Mouse (Mus musculus): Measurements from ENCODE around the gene Tars2. TPM values are rescaled to one million over a fixed set of nuclear protein-coding genes. Genes with fewer than 3 reads are reported as not detected.

Gene Tars2
- polyA plus RNA-seq, 1 experiment from 2014 or later, result 52.2 TPM

DNA sequence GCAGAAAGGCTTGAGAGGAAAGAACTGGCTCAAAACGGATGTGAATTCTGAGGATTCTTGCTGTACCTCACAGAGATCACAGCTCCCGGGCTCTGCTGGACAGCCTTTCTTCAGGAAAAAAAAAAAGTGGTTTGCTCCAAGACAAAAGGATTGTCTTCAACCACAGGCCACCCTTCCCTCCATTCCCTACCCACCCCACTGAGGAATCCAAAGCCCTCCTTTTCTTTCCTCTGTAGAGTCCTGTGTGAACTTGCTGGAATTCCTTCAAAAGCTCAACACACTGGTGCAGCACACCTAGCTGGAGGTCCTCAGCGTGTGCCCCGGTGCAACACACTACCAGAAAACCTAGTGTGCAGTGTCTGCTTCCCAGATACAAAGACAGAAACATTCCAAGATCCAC is 1.8 kb upstream of the Tars2 start:
- ATAC-seq (ENCODE audit: insufficient number of reproducible peaks, insufficient read depth, low FRiP score, low TSS enrichment), result no peak
- WGBS, result 77% methylated on average over 4 of the region's 4 CpGs

DNA sequence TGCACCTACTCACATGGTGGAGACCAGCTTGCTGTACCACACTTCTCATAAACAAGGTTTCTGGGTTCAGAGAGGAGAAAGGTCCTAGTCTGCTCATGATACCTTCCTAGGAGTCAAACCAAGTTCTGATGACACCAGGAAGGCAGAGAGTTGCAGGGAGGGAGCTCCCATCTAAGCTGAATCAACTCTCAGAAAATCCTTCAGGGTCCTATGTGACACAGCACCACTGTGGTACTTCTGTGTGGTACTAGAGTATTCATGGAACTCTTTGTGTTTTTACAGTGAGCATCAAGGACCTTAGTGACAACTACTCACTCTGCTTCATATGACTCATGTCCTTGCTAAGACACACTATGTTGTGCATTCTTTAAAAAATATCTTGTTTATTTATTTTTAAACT is 650 bp upstream of the Tars2 start:
- Histone ChIP-seq H3K27me3 (no peaks in the 10 kb centered on the region), H3K9ac (no peak overlapping the region), H3K4me3 (no peak overlapping the region), H3K27ac (no peak overlapping the region), H3K4me2 (replicated peaks) (no peak overlapping the region), H3K4me1 (no peaks in the 10 kb centered on the region), H3K9me3 (no peaks in the 10 kb centered on the region), H3K36me3 (peaks cover 26% of the 10 kb centered on the region)
- ATAC-seq (ENCODE audit: insufficient number of reproducible peaks, insufficient read depth, low FRiP score, low TSS enrichment), result no peak

More for the DNA sequence above, 1.8 kb upstream of the Tars2 start:
- no peaks in the 10 kb centered on the region for H3K9me3 ChIP-seq
- H3K4me2 ChIP-seq (replicated peaks), result no peak overlapping the region
- H3K9ac ChIP-seq, result no peak overlapping the region
- no peaks in the 10 kb centered on the region for H3K4me1 ChIP-seq
- H3K4me3 ChIP-seq, result no peak overlapping the region
- peak overlapping the region; percentile 12; the same call in 1 of the 2 replicates for H3K27ac ChIP-seq
- H3K36me3 ChIP-seq, result peaks cover 36% of the 10 kb centered on the region
- H3K27me3 ChIP-seq, result no peaks in the 10 kb centered on the region

DNA sequence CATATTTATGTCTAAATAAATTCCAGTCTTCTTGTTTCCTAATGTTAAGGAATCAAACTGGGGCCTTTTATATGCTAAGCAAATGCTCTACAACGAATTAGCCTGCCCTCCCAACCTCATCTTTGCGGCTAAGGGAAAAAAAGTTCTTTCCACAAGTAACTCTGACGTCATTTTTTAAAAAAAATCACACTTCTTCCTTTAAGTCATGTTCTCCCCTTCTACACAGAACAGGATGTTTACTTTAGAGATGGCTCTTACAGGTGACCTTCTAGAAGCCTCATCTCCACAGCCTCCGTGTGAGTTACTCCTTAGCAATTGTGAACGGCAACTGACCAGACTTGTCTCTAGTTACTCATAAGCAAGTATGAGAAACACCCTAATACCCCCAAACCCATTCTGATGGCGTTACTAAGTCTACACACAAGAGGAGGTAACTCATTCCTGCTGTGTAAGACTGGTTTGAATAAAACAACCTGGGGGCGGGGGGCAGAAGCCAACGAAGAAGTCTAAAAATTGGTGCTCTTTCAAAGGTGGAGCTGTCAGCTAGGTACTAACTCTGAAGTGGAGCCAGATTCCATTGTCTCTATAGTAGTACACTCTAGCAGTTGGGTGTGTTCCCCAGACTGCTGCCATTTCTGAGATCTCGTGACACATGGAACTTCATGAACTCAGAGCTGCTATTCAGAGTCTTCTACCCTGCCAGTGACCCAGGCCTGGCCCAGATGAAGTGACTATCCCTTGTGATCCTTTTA is 1.4 kb downstream of the Tars2 start:
- peaks cover 6% of the 10 kb centered on the region; the same call in 1 of the 2 replicates for H3K36me3 ChIP-seq
- no peak overlapping the region for H3K4me3 ChIP-seq
- no peak overlapping the region for H3K9ac ChIP-seq
- H3K4me2 ChIP-seq (replicated peaks), result no peak overlapping the region
- no peaks in the 10 kb centered on the region for H3K9me3 ChIP-seq
- peaks cover 4% of the 10 kb centered on the region; the same call in 1 of the 2 replicates for H3K4me1 ChIP-seq
- no peak overlapping the region for H3K27ac ChIP-seq
- ATAC-seq (ENCODE audit: insufficient number of reproducible peaks, insufficient read depth, low FRiP score, low TSS enrichment), result no peak
- WGBS, result 53% methylated on average over 9 of the region's 9 CpGs
- no peaks in the 10 kb centered on the region for H3K27me3 ChIP-seq

GRCm38 (mm10) chr3:95756808-95757207 is 3.2 kb downstream of the Tars2 start:
- no peaks in the 10 kb centered on the region for H3K9me3 ChIP-seq
- no peak overlapping the region for H3K9ac ChIP-seq
- H3K36me3 ChIP-seq, result peaks cover 5% of the 10 kb centered on the region
- ATAC-seq (ENCODE audit: insufficient number of reproducible peaks, insufficient read depth, low FRiP score, low TSS enrichment), result no peak
- H3K4me1 ChIP-seq, result peaks cover 4% of the 10 kb centered on the region; the same call in 1 of the 2 replicates
- no peak overlapping the region for H3K27ac ChIP-seq
- 86% methylated on average over 2 of the region's 2 CpGs for WGBS
- no peak overlapping the region for H3K4me3 ChIP-seq
- H3K4me2 ChIP-seq (replicated peaks), result no peak overlapping the region
- H3K27me3 ChIP-seq, result no peaks in the 10 kb centered on the region

DNA sequence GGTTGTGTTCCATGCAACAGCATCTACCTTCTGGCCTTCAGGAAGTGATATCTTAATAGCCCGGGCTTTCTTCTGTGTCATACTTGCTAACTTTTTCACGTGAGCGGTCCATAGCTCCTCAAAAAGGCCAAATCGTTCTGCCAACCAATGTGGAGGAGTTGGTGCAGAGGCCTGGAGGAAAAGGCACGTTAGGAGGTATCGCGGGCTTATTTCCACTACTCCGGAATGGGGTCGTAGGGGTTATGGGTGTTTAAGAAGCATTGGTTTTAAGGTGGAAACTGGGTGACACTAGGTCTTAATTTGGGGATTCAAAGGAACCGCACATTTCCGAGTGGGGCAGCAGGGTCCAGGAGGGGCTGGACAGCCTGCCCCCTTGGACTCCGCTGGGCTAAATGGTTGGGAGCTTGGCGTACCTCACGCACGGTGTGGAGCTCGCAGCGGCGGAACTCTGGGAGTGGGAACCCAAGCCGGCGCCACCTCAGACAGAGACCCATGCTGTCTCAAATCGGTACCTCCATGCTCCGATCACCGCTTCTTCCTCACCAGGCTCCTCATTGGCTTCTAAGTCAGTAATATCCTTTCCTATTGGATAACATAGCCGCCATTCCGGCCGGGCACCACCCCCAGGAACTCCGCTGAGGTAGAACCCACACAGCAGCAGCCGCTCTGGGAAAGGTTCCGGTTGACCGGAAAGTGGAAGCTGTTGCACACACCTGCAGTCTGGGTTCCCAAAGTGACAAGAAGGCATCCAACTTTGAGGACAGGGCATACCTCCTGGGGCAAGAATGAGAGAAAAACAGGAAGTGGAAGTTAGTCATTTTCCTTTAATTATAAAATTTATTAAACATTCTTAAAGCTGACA is 5.4 kb downstream of the Tars2 start:
- Histone ChIP-seq H3K36me3 (peaks cover 27% of the 10 kb centered on the region), H3K27ac (peak overlapping the region; percentile 78; the same call in 1 of the 2 replicates), H3K4me3 (peak overlapping the region; percentile 79), H3K9me3 (no peaks in the 10 kb centered on the region), H3K27me3 (no peaks in the 10 kb centered on the region), H3K4me1 (peaks cover 4% of the 10 kb centered on the region; the same call in 1 of the 2 replicates), H3K4me2 (replicated peaks) (peak overlapping the region; percentile 68), H3K9ac (peak overlapping the region; percentile 54)
- WGBS, result under 1% methylated on average over 30 of the region's 30 CpGs
- peak; percentile 96 for ATAC-seq (ENCODE audit: insufficient number of reproducible peaks, insufficient read depth, low FRiP score, low TSS enrichment)

DNA sequence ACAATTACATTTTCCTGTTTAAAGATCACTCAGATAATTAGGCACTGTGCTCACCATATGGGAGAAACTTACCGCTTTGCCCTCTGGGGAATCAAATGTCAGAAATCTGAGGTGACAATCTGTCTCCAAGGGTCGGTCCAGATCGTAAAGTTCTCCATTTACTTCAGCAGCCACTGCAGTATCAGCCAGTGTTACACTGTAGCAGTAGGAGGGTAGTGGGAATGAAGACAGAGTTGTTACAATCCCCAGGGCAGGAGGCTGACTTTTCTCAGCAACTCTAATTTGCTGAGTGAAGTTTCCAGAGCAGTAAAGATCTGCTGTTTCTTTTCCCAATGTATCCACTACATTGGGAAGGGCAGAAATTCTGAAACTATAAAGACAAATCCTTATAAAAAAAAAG is 7.1 kb downstream of the Tars2 start:
- Histone ChIP-seq H3K9me3 (no peaks in the 10 kb centered on the region), H3K4me3 (no peak overlapping the region), H3K4me1 (peaks cover 4% of the 10 kb centered on the region; the same call in 1 of the 2 replicates), H3K27ac (no peak overlapping the region), H3K9ac (no peak overlapping the region), H3K27me3 (no peaks in the 10 kb centered on the region), H3K4me2 (replicated peaks) (no peak overlapping the region), H3K36me3 (peaks cover 41% of the 10 kb centered on the region)
- no peak for ATAC-seq (ENCODE audit: insufficient number of reproducible peaks, insufficient read depth, low FRiP score, low TSS enrichment)
- 75% methylated on average over 3 of the region's 3 CpGs for WGBS

DNA sequence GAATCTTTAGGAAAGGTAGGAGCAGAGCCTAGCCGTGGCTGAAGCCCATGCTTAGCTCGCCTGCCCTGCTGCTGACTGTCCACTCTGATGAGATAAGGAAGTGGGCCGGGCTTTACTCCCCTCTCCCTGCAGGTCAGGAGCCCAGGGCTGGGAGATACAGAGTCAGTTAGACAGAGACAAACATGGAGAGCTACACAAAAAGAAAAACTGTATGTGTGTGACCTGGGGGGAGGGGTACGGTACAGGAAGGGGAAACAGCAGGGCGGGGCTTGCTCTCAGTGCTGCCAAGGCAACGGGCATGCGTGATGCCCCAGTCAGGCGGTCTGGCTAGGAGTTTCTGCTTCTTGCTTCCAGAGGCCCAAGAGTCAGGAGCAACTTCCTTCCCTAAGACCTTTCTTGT is 19.6 kb downstream of the Tars2 start:
- no peak overlapping the region for H3K9ac ChIP-seq
- ATAC-seq (ENCODE audit: insufficient number of reproducible peaks, insufficient read depth, low FRiP score, low TSS enrichment), result no peak
- H3K4me1 ChIP-seq, result no peaks in the 10 kb centered on the region
- WGBS, result 75% methylated on average over 8 of the region's 8 CpGs
- H3K27ac ChIP-seq, result no peak overlapping the region
- H3K4me3 ChIP-seq, result no peak overlapping the region
- H3K4me2 ChIP-seq (replicated peaks), result no peak overlapping the region
- no peaks in the 10 kb centered on the region for H3K9me3 ChIP-seq
- no peaks in the 10 kb centered on the region for H3K27me3 ChIP-seq
- peaks cover 68% of the 10 kb centered on the region for H3K36me3 ChIP-seq

GRCm38 (mm10) chr3:95739353-95740104 is 20.5 kb downstream of the Tars2 start, which contains the start of gene Ecm1:
Gene Ecm1 (minus strand): TSS chr3:95739569.
- H3K4me3 ChIP-seq, result no peak within 1 kb of the TSS
- H3K27ac ChIP-seq, result 0 out of 2 replicates have a peak within 1 kb of the TSS, but pooled peaks have one; percentile 30
- ATAC-seq (ENCODE audit: insufficient number of reproducible peaks, insufficient read depth, low FRiP score, low TSS enrichment), result no peak
- WGBS, result 70% methylated on average over 7 of the region's 7 CpGs
- no peak within 1 kb of the TSS for H3K4me2 ChIP-seq (replicated peaks)
- H3K36me3 ChIP-seq, result peaks cover 64% of the 10 kb centered on the region
- no peaks in the 10 kb centered on the region for H3K27me3 ChIP-seq
- no peak within 1 kb of the TSS for H3K9ac ChIP-seq
- no peaks in the 10 kb centered on the region for H3K9me3 ChIP-seq
- no peaks in the 10 kb centered on the region for H3K4me1 ChIP-seq

- no peak overlapping the region for H3K4me2 ChIP-seq (replicated peaks)
- H3K27ac ChIP-seq, result no peak overlapping the region
- no peaks in the 10 kb centered on the region for H3K4me1 ChIP-seq
- no peak for ATAC-seq (ENCODE audit: insufficient number of reproducible peaks, insufficient read depth, low FRiP score, low TSS enrichment)
- H3K9me3 ChIP-seq, result no peaks in the 10 kb centered on the region
- H3K27me3 ChIP-seq, result no peaks in the 10 kb centered on the region
- no peak overlapping the region for H3K4me3 ChIP-seq
- no peak overlapping the region for H3K9ac ChIP-seq
- peaks cover 26% of the 10 kb centered on the region for H3K36me3 ChIP-seq
- WGBS, result 88% methylated on average over 12 of the region's 12 CpGs
Observed at GRCm38 (mm10) chr3:95735071-95735670, 24.8 kb downstream of the Tars2 start.

DNA sequence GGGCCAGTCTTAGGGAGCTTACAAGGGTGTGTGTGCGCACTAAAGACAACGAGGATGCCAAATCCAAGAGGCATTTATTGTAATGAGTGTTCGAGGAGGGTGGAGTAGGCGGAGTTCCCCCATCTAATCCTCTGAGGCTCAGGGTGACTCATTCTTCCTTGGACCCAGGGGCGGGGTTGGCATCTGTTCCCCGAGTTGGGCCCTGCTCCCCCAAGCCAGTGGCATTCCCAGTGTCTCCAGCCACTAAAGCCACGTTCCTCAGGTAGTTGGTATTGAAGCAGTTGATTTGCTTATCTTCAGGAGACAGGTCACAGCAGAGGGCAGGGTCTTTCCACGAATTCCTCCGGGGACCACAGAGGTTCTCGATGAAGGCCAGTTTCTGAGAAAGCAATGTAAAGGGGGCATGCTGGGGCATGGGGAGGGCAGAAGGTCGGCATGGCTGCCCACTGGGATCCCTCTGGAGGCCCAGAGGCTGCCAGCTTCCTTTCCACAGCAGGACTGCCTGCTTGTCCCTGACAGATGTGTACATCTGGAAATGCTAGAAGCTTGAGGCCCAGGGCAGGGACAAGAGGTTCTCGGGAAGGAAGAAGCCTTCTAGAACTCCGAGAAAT is 25.8 kb downstream of the Tars2 start:
- Histone ChIP-seq H3K9ac (no peak overlapping the region), H3K4me2 (replicated peaks) (no peak overlapping the region), H3K9me3 (no peaks in the 10 kb centered on the region), H3K36me3 (peaks cover 16% of the 10 kb centered on the region), H3K4me1 (no peaks in the 10 kb centered on the region), H3K4me3 (no peak overlapping the region), H3K27ac (no peak overlapping the region), H3K27me3 (no peaks in the 10 kb centered on the region)
- 74% methylated on average over 13 of the region's 13 CpGs for WGBS
- no peak for ATAC-seq (ENCODE audit: insufficient number of reproducible peaks, insufficient read depth, low FRiP score, low TSS enrichment)
